Mouse (Mus musculus) midbrain, embryonic 15.5 days (tissue): ENCODE measurements around the gene Eme1. TPM values are rescaled to one million over a fixed set of nuclear protein-coding genes. Genes with fewer than 3 reads are reported as not detected.
"Not testable (repeated sequence)": the region's sequence is repeated elsewhere in the genome, so short reads cannot be mapped to it uniquely, and the experiment has no call there.

Experiments used
- ATAC-seq: fragments of 200-750 bp; cut with Nextera tagmentation; replicated peaks from 2 replicates; pipeline ENCODE4 v1.8.0; 2017; ENCODE audit warnings: moderate TSS enrichment
- H3K27ac ChIP-seq: fragments of 300-500 bp; sonication (generic); 2 replicates; pipeline ENCODE4 v1.5.1; 2015; ENCODE audit warnings: mild to moderate bottlenecking, inconsistent platforms
- H3K27me3 ChIP-seq: fragments of 300-500 bp; sonication (generic); replicated peaks from 2 replicates; pipeline ENCODE4 v1.6.1; 2015; ENCODE audit warnings: inconsistent platforms
- H3K36me3 ChIP-seq: fragments of 300-500 bp; sonication (generic); replicated peaks from 2 replicates; pipeline ENCODE4 v1.6.1; 2015; ENCODE audit warnings: inconsistent platforms
- H3K4me1 ChIP-seq: fragments of 300-500 bp; sonication (generic); 2 replicates; pipeline ENCODE4 v1.6.1; 2015; ENCODE audit warnings: inconsistent platforms
- H3K4me2 ChIP-seq: fragments of 300-500 bp; sonication (generic); 2 replicates; pipeline ENCODE4 v1.6.1; 2015; ENCODE audit warnings: inconsistent platforms, mild to moderate bottlenecking, moderate library complexity
- H3K4me3 ChIP-seq: fragments of 300-500 bp; sonication (generic); 2 replicates; pipeline ENCODE4 v1.5.1; 2015; ENCODE audit warnings: mild to moderate bottlenecking, inconsistent platforms
- H3K9ac ChIP-seq: fragments of 300-500 bp; sonication (generic); 2 replicates; pipeline ENCODE4 v1.6.1; 2015; ENCODE audit warnings: mild to moderate bottlenecking, inconsistent platforms
- H3K9me3 ChIP-seq: fragments of 300-500 bp; sonication (generic); 2 replicates; pipeline ENCODE4 v1.6.1; 2016; ENCODE audit warnings: inconsistent platforms
- WGBS: fragments of 180-500 bp; shearing (Covaris S2); methylation state at CpG from one replicate; pipeline ENCODE4 v1.1.7; 2015; ENCODE audit warnings: mixed read lengths; 5-methylcytosine and 5-hydroxymethylcytosine counted together
- polyA plus RNA-seq: library from polyadenylated mRNA; unstranded; fragments of >200 nt; fragmentation: Nextera tagmentation; extraction: Ambion mirVana; gene quantifications from 2 replicates; pipeline ENCODE4 v1.2.1, GENCODE M21; 2015

Gene Eme1
- polyA plus RNA-seq, result 3.1 and 3.5 TPM in 2 replicates

- Histone ChIP-seq H3K9me3 (no peaks in the 10 kb centered on the region), H3K4me2 (peak within 1 kb of the TSS; percentile 83), H3K27me3 (no peaks in the 10 kb centered on the region), H3K4me3 (peak within 1 kb of the TSS; percentile 83), H3K27ac (peak within 1 kb of the TSS; percentile 98), H3K9ac (peak within 1 kb of the TSS; percentile 69), H3K36me3 (peaks cover 4% of the 10 kb centered on the region; the same call in 1 of the 2 replicates), H3K4me1 (peaks cover 20% of the 10 kb centered on the region)
- ATAC-seq, result peak; percentile 93
- under 1% methylated on average over 32 of the region's 32 CpGs for WGBS
Observed at GRCm38 (mm10) chr11:94653663-94654436, at the start of gene Eme1, which contains the start of gene Mrpl27. Gene Eme1 (minus strand): TSS chr11:94653964. Gene Mrpl27 (plus strand): TSS chr11:94653767.

GRCm38 (mm10) chr11:94702216-94702610, 48.4 kb upstream of the Eme1 start:
- H3K9ac ChIP-seq, result no peak overlapping the region
- 59% methylated on average over 3 of the region's 3 CpGs for WGBS

GRCm38 (mm10) chr11:94701401-94702215, 47.8 kb upstream of the Eme1 start:
- H3K9ac ChIP-seq, result no peak overlapping the region
- H3K9me3 ChIP-seq, result no peaks in the 10 kb centered on the region
- H3K27me3 ChIP-seq, result no peaks in the 10 kb centered on the region
- no peaks in the 10 kb centered on the region for H3K36me3 ChIP-seq
- no peaks in the 10 kb centered on the region for H3K4me1 ChIP-seq
- no peak for ATAC-seq
- H3K4me3 ChIP-seq, result no peak overlapping the region
- H3K4me2 ChIP-seq, result no peak overlapping the region
- H3K27ac ChIP-seq, result no peak overlapping the region
- 63% methylated on average over 27 of the region's 27 CpGs for WGBS

More at GRCm38 (mm10) chr11:94702216-94702610, 48.4 kb upstream of the Eme1 start:
- no peaks in the 10 kb centered on the region for H3K9me3 ChIP-seq
- H3K27me3 ChIP-seq, result no peaks in the 10 kb centered on the region
- H3K4me2 ChIP-seq, result no peak overlapping the region
- no peaks in the 10 kb centered on the region for H3K4me1 ChIP-seq
- no peak overlapping the region for H3K27ac ChIP-seq
- no peaks in the 10 kb centered on the region for H3K36me3 ChIP-seq
- no peak overlapping the region for H3K4me3 ChIP-seq
- ATAC-seq, result no peak

GRCm38 (mm10) chr11:94699399-94699798, 45.6 kb upstream of the Eme1 start:
- 98% methylated on average over 3 of the region's 3 CpGs for WGBS
- no peak overlapping the region for H3K27ac ChIP-seq
- H3K36me3 ChIP-seq, result no peaks in the 10 kb centered on the region
- H3K9ac ChIP-seq, result no peak overlapping the region
- no peaks in the 10 kb centered on the region for H3K27me3 ChIP-seq
- no peak for ATAC-seq
- H3K4me2 ChIP-seq, result no peak overlapping the region
- H3K9me3 ChIP-seq, result no peaks in the 10 kb centered on the region
- no peak overlapping the region for H3K4me3 ChIP-seq
- no peaks in the 10 kb centered on the region for H3K4me1 ChIP-seq

- Histone ChIP-seq H3K4me3 (no peak overlapping the region), H3K36me3 (no peaks in the 10 kb centered on the region), H3K9ac (no peak overlapping the region), H3K27ac (no peak overlapping the region), H3K4me2 (no peak overlapping the region), H3K9me3 (no peaks in the 10 kb centered on the region), H3K27me3 (no peaks in the 10 kb centered on the region), H3K4me1 (no peaks in the 10 kb centered on the region)
- no peak for ATAC-seq
- WGBS, result 53% methylated on average over 13 of the region's 13 CpGs
Observed at GRCm38 (mm10) chr11:94697703-94698464, 44.1 kb upstream of the Eme1 start.

- Histone ChIP-seq H3K9me3 (no peaks in the 10 kb centered on the region), H3K36me3 (no peaks in the 10 kb centered on the region), H3K4me2 (no peak overlapping the region), H3K4me3 (no peak overlapping the region), H3K9ac (no peak overlapping the region), H3K27ac (no peak overlapping the region), H3K27me3 (no peaks in the 10 kb centered on the region), H3K4me1 (no peaks in the 10 kb centered on the region)
- no peak for ATAC-seq
- WGBS, result 96% methylated on average over 2 of the region's 2 CpGs
Observed at GRCm38 (mm10) chr11:94697140-94697539, 43.4 kb upstream of the Eme1 start.

- H3K36me3 ChIP-seq, result no peaks in the 10 kb centered on the region
- no peaks in the 10 kb centered on the region for H3K9me3 ChIP-seq
- no peaks in the 10 kb centered on the region for H3K4me1 ChIP-seq
- H3K9ac ChIP-seq, result no peak overlapping the region
- H3K4me2 ChIP-seq, result no peak overlapping the region
- no peaks in the 10 kb centered on the region for H3K27me3 ChIP-seq
- H3K27ac ChIP-seq, result no peak overlapping the region
- no peak overlapping the region for H3K4me3 ChIP-seq
- ATAC-seq, result no peak
- 83% methylated on average over 6 of the region's 6 CpGs for WGBS
Observed at GRCm38 (mm10) chr11:94695508-94695907, 41.7 kb upstream of the Eme1 start.

GRCm38 (mm10) chr11:94692502-94692901, 38.7 kb upstream of the Eme1 start:
- H3K9me3 ChIP-seq, H3K9ac ChIP-seq, H3K27ac ChIP-seq, H3K4me1 ChIP-seq, H3K4me3 ChIP-seq, H3K27me3 ChIP-seq, ATAC-seq, H3K36me3 ChIP-seq, H3K4me2 ChIP-seq: not testable (repeated sequence)

- Histone ChIP-seq H3K4me1 (no peaks in the 10 kb centered on the region), H3K9ac (no peak overlapping the region), H3K4me2 (no peak overlapping the region), H3K9me3 (no peaks in the 10 kb centered on the region), H3K36me3 (no peaks in the 10 kb centered on the region), H3K27me3 (no peaks in the 10 kb centered on the region), H3K4me3 (no peak overlapping the region), H3K27ac (no peak overlapping the region)
- ATAC-seq, result no peak
- WGBS, result 82% methylated on average over 6 of the region's 6 CpGs
Observed at GRCm38 (mm10) chr11:94687178-94687577, 33.4 kb upstream of the Eme1 start.

GRCm38 (mm10) chr11:94682427-94682826, 28.7 kb upstream of the Eme1 start:
- H3K27ac ChIP-seq, result no peak overlapping the region
- ATAC-seq, result no peak
- no peak overlapping the region for H3K4me2 ChIP-seq
- H3K9me3 ChIP-seq, result no peaks in the 10 kb centered on the region
- no peak overlapping the region for H3K4me3 ChIP-seq
- no peaks in the 10 kb centered on the region for H3K36me3 ChIP-seq
- WGBS, result 87% methylated on average over 7 of the region's 7 CpGs
- H3K27me3 ChIP-seq, result no peaks in the 10 kb centered on the region
- H3K9ac ChIP-seq, result no peak overlapping the region
- H3K4me1 ChIP-seq, result peaks cover 7% of the 10 kb centered on the region

- H3K27ac ChIP-seq, result no peak overlapping the region
- no peak overlapping the region for H3K4me2 ChIP-seq
- H3K4me3 ChIP-seq, result no peak overlapping the region
- no peaks in the 10 kb centered on the region for H3K27me3 ChIP-seq
- WGBS, result 90% methylated on average over 4 of the region's 4 CpGs
- no peak for ATAC-seq
- H3K9ac ChIP-seq, result no peak overlapping the region
- no peaks in the 10 kb centered on the region for H3K36me3 ChIP-seq
- H3K4me1 ChIP-seq, result peaks cover 8% of the 10 kb centered on the region
- no peaks in the 10 kb centered on the region for H3K9me3 ChIP-seq
Observed at GRCm38 (mm10) chr11:94681640-94682039, 27.9 kb upstream of the Eme1 start.

GRCm38 (mm10) chr11:94680639-94681038, 26.9 kb upstream of the Eme1 start:
- Histone ChIP-seq H3K9ac (no peak overlapping the region), H3K4me2 (no peak overlapping the region), H3K4me1 (peaks cover 18% of the 10 kb centered on the region), H3K27me3 (no peaks in the 10 kb centered on the region), H3K27ac (no peak overlapping the region), H3K4me3 (no peak overlapping the region), H3K36me3 (no peaks in the 10 kb centered on the region), H3K9me3 (no peaks in the 10 kb centered on the region)
- no peak for ATAC-seq
